Mouse (Mus musculus) limb, embryonic 12.5 days (tissue): ENCODE measurements around the gene Utf1. TPM values are rescaled to one million over a fixed set of nuclear protein-coding genes. Genes with fewer than 3 reads are reported as not detected.

Source experiments
- ATAC-seq: fragments of 200-750 bp; cut with Nextera tagmentation; 2 replicates; pipeline ENCODE4 v1.8.0; 2017; ENCODE audit warnings: low read depth, moderate TSS enrichment; ENCODE audit not compliant: insufficient number of reproducible peaks, insufficient read depth, low FRiP score, low TSS enrichment
- H3K27ac ChIP-seq: fragments of 300-500 bp; sonication (generic); 2 replicates; pipeline ENCODE4 v1.5.1; 2016; ENCODE audit warnings: mild to moderate bottlenecking, moderate library complexity
- H3K27me3 ChIP-seq: fragments of 300-500 bp; sonication (generic); 2 replicates; pipeline ENCODE4 v1.6.1; 2016; ENCODE audit warnings: mild to moderate bottlenecking, moderate library complexity
- H3K36me3 ChIP-seq: fragments of 300-500 bp; sonication (generic); 2 replicates; pipeline ENCODE4 v1.6.1; 2016; ENCODE audit warnings: mild to moderate bottlenecking, moderate library complexity
- H3K4me1 ChIP-seq: fragments of 300-500 bp; sonication (generic); replicated peaks from 2 replicates; pipeline ENCODE4 v1.6.1; 2016
- H3K4me2 ChIP-seq: fragments of 300-500 bp; sonication (generic); 2 replicates; pipeline ENCODE4 v1.6.1; 2016; ENCODE audit warnings: mild to moderate bottlenecking, moderate library complexity
- H3K4me3 ChIP-seq: fragments of 300-500 bp; sonication (generic); replicated peaks from 2 replicates; pipeline ENCODE4 v1.5.1; 2016; ENCODE audit warnings: mild to moderate bottlenecking
- H3K9ac ChIP-seq: fragments of 300-500 bp; sonication (generic); replicated peaks from 2 replicates; pipeline ENCODE4 v1.6.1; 2016; ENCODE audit warnings: mild to moderate bottlenecking, moderate library complexity
- H3K9me3 ChIP-seq: fragments of 300-500 bp; sonication (generic); 2 replicates; pipeline ENCODE4 v1.6.1; 2016; ENCODE audit warnings: mild to moderate bottlenecking, moderate library complexity
- WGBS: fragments of 180-500 bp; shearing (Covaris S2); methylation state at CpG from one replicate; pipeline ENCODE4 v1.1.7; 2016; 5-methylcytosine and 5-hydroxymethylcytosine counted together
- polyA plus RNA-seq: library from polyadenylated mRNA; unstranded; fragments of >200 nt; fragmentation: Nextera tagmentation; extraction: Ambion mirVana; gene quantifications from 2 replicates; pipeline ENCODE4 v1.2.1, GENCODE M21; 2016

The Utf1 gene
- polyA plus RNA-seq: 0.23 and 0.34 TPM in 2 replicates

DNA sequence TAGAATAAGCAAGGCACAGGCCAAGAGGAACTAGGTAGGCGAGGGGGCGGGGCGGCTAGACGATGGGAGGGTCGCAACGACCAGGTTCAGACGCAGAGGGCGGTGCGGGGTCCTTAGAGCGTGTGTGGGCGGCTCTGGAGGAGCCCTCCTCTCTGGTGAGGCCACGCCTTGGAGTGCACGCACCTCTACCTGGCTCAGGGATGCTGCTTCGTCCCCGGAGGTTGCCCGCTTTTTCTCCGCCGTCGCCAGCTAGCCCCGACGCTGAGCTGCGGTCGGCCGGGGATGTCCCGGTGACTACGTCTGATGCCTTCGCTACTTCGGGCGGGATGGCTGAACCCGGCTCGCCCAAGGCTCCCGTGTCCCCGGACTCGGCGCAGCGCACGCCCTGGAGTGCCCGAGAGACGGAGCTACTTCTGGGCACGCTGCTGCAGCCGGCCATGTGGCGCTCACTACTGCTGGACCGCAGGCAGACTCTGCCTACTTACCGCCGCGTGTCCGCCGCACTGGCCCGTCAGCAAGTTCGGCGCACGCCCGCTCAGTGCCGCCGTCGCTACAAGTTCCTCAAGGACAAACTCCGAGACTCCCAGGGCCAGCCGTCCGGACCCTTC is at the start of gene Utf1:
Utf1 (plus strand) TSS at position 116 of the 608 bp plus-strand sequence.
- H3K9ac ChIP-seq: peak within 1 kb of the TSS; percentile 42; the same call in 1 of the 2 replicates
- H3K27me3 ChIP-seq: peaks cover 93% of the 10 kb centered on the region
- no peaks in the 10 kb centered on the region for H3K36me3 ChIP-seq
- WGBS: under 1% methylated on average over 59 of the region's 59 CpGs
- H3K4me2 ChIP-seq: peak within 1 kb of the TSS; percentile 56
- peak; percentile 65; the same call in 1 of the 2 replicates for ATAC-seq
- no peak within 1 kb of the TSS for H3K27ac ChIP-seq
- peak within 1 kb of the TSS; percentile 37 for H3K4me3 ChIP-seq
- H3K4me1 ChIP-seq: 0 out of 2 replicates have a peak, but pooled peaks cover 12% of the 10 kb centered on the region
- no peaks in the 10 kb centered on the region for H3K9me3 ChIP-seq

DNA sequence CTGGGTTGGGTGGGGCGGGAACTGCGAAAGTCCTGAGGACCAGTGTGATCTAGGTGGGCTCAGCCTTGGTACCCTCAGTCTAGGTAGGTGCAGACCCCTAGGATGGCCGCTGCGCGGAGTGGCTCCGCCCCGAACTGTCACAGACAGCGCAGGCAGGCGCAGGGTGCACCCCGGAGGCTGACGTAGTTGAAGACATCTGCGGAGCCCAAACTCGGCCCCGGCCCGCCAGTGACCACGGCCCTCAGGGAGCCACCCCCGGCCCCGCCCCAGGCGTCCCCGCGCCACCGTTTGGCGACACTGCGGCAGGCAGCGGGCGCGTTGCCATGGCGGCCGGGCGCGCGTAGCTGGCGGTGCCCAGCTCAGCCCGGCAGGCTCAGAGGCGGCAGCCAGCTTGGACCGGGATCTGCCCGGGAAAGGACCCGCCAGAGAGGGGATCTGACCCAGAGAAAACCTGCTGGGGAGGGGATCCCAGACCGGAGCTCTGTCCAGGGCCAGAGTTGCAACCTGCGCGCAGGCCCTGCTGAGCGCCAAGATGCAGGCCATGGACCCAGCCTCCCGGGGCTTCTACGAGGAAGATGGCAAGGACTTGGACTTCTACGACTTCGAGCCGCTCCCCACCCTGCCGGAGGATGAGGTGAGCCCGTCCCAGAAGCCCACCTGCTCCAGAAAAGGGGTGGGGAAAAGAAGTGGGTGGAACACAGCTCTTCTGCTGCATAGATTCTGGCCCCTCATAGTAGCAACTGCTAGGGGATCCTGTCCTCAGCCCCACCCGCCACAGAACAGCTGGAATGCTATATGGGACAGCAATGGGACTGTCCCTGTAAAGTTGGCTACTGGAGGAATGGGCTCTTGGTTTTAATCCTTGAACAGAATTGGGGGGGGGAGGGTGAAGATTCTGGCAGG is 48.7 kb upstream of the Utf1 start, which contains the start of gene Kndc1:
Kndc1 (plus strand) TSS at position 42 of the 903 bp plus-strand sequence.
- Histone ChIP-seq H3K4me3 (peak within 1 kb of the TSS; percentile 50), H3K4me1 (0 out of 2 replicates have a peak, but pooled peaks cover 9% of the 10 kb centered on the region), H3K9ac (peak within 1 kb of the TSS; percentile 47; the same call in 1 of the 2 replicates), H3K27ac (no peak within 1 kb of the TSS), H3K36me3 (no peaks in the 10 kb centered on the region), H3K27me3 (peaks cover 82% of the 10 kb centered on the region), H3K9me3 (no peaks in the 10 kb centered on the region), H3K4me2 (peak within 1 kb of the TSS; percentile 92)
- 2% methylated on average over 50 of the region's 50 CpGs for WGBS
- ATAC-seq: peak; percentile 34; the same call in 1 of the 2 replicates

DNA sequence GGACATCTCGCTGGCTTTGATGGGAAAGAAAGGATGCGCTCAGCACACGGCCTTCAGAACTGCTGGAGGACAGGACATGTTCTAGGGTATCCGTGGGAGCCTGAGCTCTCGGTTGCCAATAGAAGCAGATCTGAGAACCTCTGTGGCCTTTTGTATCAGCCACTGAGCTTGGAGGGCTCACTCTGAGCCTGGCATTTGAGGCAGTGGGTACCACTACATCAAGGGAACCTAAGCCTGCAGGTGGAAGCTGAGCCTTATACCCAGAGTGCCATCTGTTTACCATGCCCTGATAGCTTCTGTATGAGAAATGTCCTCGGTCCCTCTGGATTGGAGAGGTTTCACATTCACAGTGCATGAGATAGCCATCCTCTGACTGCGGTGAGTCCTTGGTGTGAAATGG is 47.3 kb upstream of the Utf1 start:
- Histone ChIP-seq H3K27me3 (peaks cover 74% of the 10 kb centered on the region), H3K9me3 (no peaks in the 10 kb centered on the region), H3K36me3 (no peaks in the 10 kb centered on the region), H3K4me3 (no peak overlapping the region), H3K4me2 (no peak overlapping the region), H3K4me1 (0 out of 2 replicates have a peak, but pooled peaks cover 9% of the 10 kb centered on the region), H3K9ac (no peak overlapping the region), H3K27ac (no peak overlapping the region)
- WGBS: 82% methylated on average over 7 of the region's 7 CpGs
- no peak for ATAC-seq

DNA sequence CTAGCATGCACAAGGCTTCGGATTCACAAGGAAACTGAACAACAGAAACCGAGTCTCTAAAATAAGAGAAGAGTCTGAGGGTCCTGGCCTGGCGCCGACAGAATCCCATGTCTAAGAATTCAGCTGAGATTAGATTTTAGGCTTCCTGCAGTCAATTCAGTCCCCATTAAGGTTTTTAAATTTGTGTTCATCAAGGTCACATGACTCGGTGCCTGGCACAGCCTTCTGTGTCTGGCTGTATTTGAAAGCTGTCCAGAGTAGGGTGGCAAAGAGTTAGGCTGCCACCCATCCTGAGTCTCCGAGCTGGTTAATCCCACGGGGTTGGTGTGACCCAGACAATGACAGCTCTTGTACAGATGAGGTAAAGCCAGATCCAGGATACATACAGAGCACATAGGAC is 46.8 kb upstream of the Utf1 start:
- H3K4me2 ChIP-seq: no peak overlapping the region
- H3K9ac ChIP-seq: no peak overlapping the region
- 0 out of 2 replicates have a peak, but pooled peaks cover 9% of the 10 kb centered on the region for H3K4me1 ChIP-seq
- H3K9me3 ChIP-seq: no peaks in the 10 kb centered on the region
- H3K36me3 ChIP-seq: no peaks in the 10 kb centered on the region
- ATAC-seq: no peak
- H3K27me3 ChIP-seq: peaks cover 74% of the 10 kb centered on the region
- no peak overlapping the region for H3K4me3 ChIP-seq
- no peak overlapping the region for H3K27ac ChIP-seq
- 82% methylated on average over 7 of the region's 7 CpGs for WGBS

DNA sequence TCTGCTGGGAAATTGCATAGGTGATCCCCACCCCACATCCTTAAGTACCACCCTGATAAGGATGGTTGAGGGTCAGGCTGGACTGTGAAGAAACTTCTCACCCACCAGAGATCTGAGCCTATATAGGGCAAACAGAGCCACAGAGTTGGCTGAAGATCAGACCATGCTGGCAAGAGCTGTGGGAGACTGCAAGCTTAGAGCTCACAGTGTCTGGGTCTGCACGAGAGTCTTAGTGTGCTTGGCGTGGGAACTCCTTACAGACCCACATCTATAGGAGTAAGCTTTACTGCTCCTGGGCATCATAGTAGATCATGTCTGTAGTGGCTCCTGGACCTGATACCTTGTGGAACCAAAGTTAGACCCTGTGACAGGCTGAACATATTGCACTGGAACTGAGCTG is 45.0 kb upstream of the Utf1 start:
- Histone ChIP-seq H3K4me1 (0 out of 2 replicates have a peak, but pooled peaks cover 9% of the 10 kb centered on the region), H3K27me3 (peaks cover 63% of the 10 kb centered on the region), H3K4me2 (no peak overlapping the region), H3K4me3 (no peak overlapping the region), H3K9ac (no peak overlapping the region), H3K27ac (no peak overlapping the region), H3K36me3 (no peaks in the 10 kb centered on the region), H3K9me3 (no peaks in the 10 kb centered on the region)
- no peak for ATAC-seq
- WGBS: 87% methylated on average over 2 of the region's 2 CpGs

DNA sequence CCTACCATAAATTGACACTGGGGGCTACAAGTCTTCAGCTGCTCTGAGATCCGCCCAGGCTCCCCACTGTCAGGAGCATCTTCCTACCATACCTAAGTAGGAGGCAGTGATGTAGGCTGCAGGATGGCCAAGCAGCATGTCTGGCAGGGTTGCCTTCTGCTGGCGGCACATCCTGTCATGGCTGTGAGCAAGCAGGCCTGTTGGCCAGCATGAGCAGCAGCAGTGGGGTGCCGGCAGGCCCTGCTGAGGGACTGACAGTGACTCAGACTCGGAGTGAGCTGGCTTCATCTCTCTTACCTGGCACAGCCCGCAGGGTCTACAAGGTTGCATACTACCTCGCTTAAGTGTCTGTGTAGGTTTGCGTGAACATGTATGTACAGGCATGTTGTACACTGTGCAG is 44.1 kb upstream of the Utf1 start:
- WGBS: 79% methylated on average over 7 of the region's 7 CpGs
- Histone ChIP-seq H3K9ac (no peak overlapping the region), H3K4me3 (no peak overlapping the region), H3K4me2 (no peak overlapping the region), H3K4me1 (0 out of 2 replicates have a peak, but pooled peaks cover 6% of the 10 kb centered on the region), H3K27me3 (peaks cover 56% of the 10 kb centered on the region), H3K9me3 (no peaks in the 10 kb centered on the region), H3K27ac (no peak overlapping the region), H3K36me3 (no peaks in the 10 kb centered on the region)
- ATAC-seq: peak; percentile 31; the same call in 1 of the 2 replicates

DNA sequence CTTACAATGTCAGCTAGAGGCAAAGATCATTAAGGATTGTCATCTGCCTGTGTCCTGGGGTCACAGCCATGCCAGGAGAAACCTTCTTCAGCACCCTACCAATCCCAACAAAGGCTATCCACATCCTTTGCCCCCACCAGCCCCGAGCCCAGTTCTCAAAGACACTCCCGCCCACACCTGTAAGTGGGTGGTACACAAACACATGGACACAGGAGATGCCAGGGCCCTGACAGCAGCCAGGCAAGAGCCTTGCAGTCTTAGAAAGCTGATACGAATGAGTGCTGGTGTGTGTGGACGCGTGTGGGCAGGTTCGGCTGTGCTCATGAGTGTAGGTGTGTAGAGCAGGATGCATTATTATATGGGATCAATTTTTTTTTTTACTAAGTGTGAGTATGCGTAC is 43.1 kb upstream of the Utf1 start:
- peaks cover 52% of the 10 kb centered on the region for H3K27me3 ChIP-seq
- no peaks in the 10 kb centered on the region for H3K36me3 ChIP-seq
- 95% methylated on average over 7 of the region's 7 CpGs for WGBS
- H3K4me2 ChIP-seq: no peak overlapping the region
- no peak overlapping the region for H3K27ac ChIP-seq
- H3K4me1 ChIP-seq: no peaks in the 10 kb centered on the region
- ATAC-seq: no peak
- H3K9me3 ChIP-seq: no peaks in the 10 kb centered on the region
- no peak overlapping the region for H3K4me3 ChIP-seq
- no peak overlapping the region for H3K9ac ChIP-seq

DNA sequence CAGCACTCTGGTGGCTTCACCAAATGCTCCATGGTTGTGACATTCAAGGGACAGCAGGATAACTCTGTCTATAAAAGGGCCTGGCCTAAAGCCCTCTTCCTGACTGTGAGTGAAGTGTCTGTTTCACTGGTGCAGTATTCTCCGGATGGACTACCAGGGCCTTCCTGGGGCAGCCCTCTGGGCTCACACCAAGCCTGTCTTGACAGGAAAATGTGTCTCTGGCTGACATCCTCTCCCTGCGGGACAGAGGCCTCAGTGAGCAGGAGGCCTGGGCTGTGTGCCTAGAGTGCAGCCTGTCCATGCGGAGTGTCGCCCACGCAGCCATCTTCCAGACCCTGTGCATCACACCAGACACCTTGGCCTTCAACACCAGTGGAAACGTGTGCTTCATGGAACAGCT is 42.7 kb upstream of the Utf1 start:
- ATAC-seq: no peak
- Histone ChIP-seq H3K9ac (no peak overlapping the region), H3K27me3 (peaks cover 50% of the 10 kb centered on the region), H3K36me3 (no peaks in the 10 kb centered on the region), H3K9me3 (no peaks in the 10 kb centered on the region), H3K4me1 (peaks cover 3% of the 10 kb centered on the region; the same call in 1 of the 2 replicates), H3K4me2 (no peak overlapping the region), H3K27ac (no peak overlapping the region), H3K4me3 (no peak overlapping the region)
- WGBS: 92% methylated on average over 6 of the region's 6 CpGs

DNA sequence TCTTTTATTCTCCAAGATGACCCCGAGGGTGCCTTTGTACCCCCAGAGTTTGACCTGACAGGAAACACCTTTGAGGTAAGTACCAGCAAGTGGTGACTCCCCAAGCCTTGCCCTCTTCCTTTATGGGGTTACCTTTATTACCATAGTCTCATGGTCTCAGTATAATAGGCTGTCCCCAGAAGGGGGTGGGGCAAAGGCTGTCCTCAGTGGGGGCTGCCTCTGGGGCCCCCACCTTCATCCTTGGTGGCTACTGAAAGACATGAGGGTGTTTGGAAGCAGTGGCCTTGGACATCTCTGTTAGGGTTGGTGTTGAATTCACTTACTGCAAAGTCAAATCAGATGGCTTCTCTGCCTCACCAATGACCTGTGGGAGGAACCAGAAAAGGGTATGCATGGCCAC is 41.6 kb upstream of the Utf1 start:
- Histone ChIP-seq H3K36me3 (no peaks in the 10 kb centered on the region), H3K27me3 (peaks cover 39% of the 10 kb centered on the region), H3K27ac (no peak overlapping the region), H3K9me3 (no peaks in the 10 kb centered on the region), H3K9ac (no peak overlapping the region), H3K4me1 (peaks cover 5% of the 10 kb centered on the region; the same call in 1 of the 2 replicates), H3K4me2 (no peak overlapping the region), H3K4me3 (no peak overlapping the region)
- 50% methylated on average over 1 of the region's 1 CpGs for WGBS
- no peak for ATAC-seq

DNA sequence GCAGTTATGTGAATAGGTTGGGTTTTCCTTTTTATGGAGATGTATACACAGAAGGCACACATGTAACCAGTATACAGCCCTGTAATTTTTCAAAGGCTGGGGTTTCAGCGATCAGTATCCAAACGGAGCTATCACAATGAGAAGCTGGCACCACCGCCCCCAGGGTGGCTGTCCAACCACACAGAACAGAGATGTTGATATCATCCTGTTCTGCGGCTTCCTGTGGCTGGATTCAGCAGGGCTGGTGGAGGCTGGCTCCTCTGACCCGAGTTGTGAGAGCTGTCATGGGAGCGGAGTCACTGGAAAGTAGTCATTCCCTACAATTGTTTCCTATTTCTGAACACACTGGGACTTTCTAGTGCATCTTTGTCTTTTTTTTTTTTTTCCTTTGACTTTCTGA is 38.3 kb upstream of the Utf1 start:
- H3K4me2 ChIP-seq: no peak overlapping the region
- H3K27ac ChIP-seq: no peak overlapping the region
- ATAC-seq: no peak
- WGBS: 36% methylated on average over 6 of the region's 6 CpGs
- no peaks in the 10 kb centered on the region for H3K36me3 ChIP-seq
- peaks cover 13% of the 10 kb centered on the region for H3K27me3 ChIP-seq
- H3K4me1 ChIP-seq: peaks cover 20% of the 10 kb centered on the region
- H3K9ac ChIP-seq: no peak overlapping the region
- H3K4me3 ChIP-seq: no peak overlapping the region
- no peaks in the 10 kb centered on the region for H3K9me3 ChIP-seq

DNA sequence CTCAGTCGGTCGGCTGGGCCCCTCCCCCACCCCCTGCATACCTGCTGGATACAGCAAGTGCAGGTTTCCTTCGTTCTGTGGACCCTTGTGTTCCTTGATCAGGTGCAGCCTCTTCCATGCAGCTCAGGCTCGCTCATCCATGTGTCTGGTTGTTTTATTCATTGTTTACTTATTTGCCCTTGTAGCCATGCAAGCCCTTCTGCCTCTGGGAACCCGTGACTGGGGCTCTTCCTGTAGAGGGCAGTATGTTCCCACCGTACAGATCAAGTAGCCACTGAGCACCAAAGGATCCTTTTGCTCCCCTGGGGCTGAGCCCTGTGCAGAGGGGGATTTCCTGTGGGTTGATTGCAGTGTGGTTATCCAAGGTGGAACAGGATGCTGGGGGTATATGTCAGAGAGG is 37.9 kb upstream of the Utf1 start:
- Histone ChIP-seq H3K4me2 (no peak overlapping the region), H3K9me3 (no peaks in the 10 kb centered on the region), H3K9ac (no peak overlapping the region), H3K36me3 (no peaks in the 10 kb centered on the region), H3K4me1 (peaks cover 20% of the 10 kb centered on the region), H3K27ac (no peak overlapping the region), H3K4me3 (no peak overlapping the region), H3K27me3 (peaks cover 13% of the 10 kb centered on the region)
- 15% methylated on average over 6 of the region's 6 CpGs for WGBS
- ATAC-seq: no peak; the same call in 1 of the 2 replicates
